Mouse (Mus musculus) right cerebral cortex, postnatal 14 days (tissue): ENCODE measurements at regions not wholly inside any gene's neighbourhood (a gene's known extent, or its start where the extent isn't known, plus 50 kb on each side); places are given as distances from the start of the nearest gene placed in this dataset.

Experiments
- DNase-seq: peaks from one replicate; pipeline ENCODE4 v3.0.0; 2022

- no peak for DNase-seq
Measured at GRCm38 (mm10) chr10:10628236-10628717, 52.9 kb upstream of the Gm10944 start.

GRCm38 (mm10) chr10:10614976-10615762 is 57.1 kb upstream of the Rab32 start:
- DNase-seq, result no peak

- DNase-seq, result peak; percentile 35
Measured at GRCm38 (mm10) chr10:10610561-10611345, 52.7 kb upstream of the Rab32 start.

- no peak for DNase-seq
Measured at GRCm38 (mm10) chr10:10608626-10609168, 50.6 kb upstream of the Rab32 start.
